Mouse (Mus musculus): Measurements from ENCODE around the gene Ube2g1.
A peak's percentile ranks its signal among the peaks of the same experiment; 100 is the strongest.

Gene Ube2g1

GRCm38 (mm10) chr11:72606694-72607407 lies at the start of gene Ube2g1:
TSS of gene Ube2g1 (plus strand) at chr11:72607283.
- peak; percentile 98 for DNase-seq

DNA sequence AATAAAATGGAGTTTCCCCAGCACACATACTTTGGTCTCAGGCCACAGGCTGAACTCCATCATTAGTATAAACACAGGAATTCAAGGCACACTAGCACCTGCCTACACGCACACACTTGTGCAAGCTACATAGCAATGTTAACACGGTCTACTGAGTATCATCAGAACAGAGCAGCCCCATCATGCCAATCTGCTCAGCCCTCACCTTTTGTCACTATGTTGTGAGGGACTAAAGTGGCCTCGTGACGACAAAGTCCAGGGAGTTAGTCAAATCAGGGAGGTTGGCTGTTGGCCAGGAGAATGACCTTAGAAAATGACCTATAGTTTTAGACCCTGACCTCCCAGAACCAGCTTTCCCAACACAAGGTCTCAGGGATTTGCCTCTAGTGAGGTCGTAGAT lies 48.9 kb upstream of the Ube2g1 start:
- DNase-seq: no peak

GRCm38 (mm10) chr11:72560661-72561060 lies 46.4 kb upstream of the Ube2g1 start:
- DNase-seq: no peak

DNA sequence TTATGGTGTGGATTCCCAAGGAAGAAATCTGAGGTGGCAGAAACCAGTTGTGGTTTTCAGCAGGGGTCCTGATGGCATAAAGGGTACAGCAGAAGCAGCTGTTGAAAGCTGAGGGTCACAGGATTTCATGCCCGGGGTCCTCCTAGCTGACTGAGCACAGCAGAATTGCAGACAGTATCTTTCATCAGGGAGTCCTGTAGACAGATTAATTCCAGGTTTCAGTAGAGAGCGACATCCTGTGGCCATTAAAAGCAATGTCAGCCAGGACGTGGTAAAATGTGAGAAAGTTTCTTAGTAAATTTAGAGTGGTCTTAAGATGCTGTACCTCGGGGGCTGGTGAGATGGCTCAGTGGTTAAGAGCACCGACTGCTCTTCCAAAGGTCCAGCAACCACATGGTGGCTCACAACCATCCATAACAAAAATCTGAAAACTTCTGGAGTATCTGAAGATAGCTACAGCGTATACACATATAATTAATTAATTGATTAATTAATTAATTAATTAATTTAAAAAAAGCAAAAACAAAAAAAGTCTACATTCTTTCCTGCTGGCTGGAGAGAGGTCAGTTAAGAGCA lies 42.8 kb upstream of the Ube2g1 start:
- DNase-seq: no peak

DNA sequence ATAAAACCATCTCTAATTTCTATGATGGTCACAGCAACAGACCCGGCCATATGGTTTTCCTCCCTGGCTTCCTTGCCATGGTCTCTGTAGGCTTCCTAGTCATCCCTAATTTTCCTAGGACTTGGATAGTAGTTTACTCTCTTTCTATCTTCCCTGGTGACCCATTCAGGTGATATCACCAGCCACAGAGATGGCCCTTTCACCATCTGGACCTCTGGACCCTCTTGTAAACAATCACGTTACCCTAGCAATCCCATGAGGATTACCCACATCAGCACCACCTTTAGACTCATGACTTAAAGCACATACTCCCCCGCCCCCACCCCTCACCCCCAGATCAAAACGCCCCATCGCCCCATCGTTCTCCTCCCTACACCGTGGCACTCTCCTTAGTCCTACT lies 40.8 kb upstream of the Ube2g1 start:
- DNase-seq: no peak

DNA sequence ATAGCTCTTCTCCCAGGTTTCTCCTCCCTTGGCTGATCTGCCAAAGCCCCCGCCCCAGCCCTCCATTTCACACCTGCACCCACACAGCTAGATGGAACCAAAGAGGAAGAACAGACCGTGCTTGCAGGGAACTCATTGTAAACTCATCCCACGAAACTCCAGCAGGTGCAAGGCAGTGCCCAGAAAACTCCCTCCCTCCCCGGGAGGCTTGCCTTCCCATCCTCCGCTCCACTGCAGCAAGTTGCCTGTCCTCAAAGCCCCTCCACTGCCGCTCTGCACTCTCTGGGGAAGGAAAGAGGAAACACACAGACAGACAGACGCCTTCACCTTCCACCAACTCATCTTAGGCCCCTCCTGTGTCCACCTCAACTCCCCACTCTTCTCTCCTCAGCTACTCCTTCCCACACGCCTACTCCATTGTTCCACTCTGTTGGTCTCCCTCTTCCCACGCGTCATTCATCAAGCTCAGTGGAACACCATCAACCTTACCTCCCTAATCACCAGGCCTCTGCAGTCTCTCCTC lies 40.2 kb upstream of the Ube2g1 start:
- no peak for DNase-seq

DNA sequence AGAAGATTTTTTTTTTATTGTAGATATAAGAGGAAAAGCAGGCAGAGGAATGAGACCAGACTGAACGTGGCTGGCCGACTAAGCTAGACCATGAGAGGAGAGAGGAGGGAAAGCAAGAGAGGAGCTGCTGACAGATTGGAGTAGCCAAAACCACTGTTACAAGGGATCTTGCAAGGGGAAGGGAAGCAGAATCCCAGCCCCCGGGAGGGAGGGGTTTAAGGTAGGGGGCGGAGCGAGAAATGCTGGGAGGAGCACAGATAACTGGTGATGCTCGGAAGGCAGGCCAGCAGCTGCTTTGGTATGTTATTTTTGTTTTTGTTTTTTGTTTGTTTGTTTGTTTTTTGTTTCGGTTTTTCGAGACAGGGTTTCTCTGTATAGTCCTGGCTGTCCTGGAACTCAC lies 38.0 kb upstream of the Ube2g1 start:
- DNase-seq: no peak

- no peak for DNase-seq
Measured at GRCm38 (mm10) chr11:72569671-72570318, 37.3 kb upstream of the Ube2g1 start.

GRCm38 (mm10) chr11:72570319-72570979 lies 36.6 kb upstream of the Ube2g1 start:
- peak; percentile 87 for DNase-seq

DNA sequence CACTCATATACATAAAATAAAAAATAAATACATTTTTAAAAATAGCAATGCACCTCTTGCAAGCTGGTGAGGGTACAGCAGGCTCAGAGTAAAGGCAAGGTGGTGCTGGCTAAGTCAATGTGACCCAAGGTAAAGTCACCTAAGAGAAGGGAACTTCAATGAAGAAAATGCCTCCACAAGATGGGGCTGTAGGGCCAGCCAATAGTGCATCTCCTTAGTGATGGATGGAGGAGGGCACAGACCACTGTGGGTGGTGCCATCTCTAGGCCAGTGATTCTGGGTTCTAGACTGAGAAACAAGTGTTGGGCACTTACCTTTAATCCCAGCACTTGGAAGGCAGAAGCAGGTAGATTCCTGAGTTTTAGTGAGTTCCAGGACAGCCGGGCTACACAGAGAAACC lies 33.3 kb upstream of the Ube2g1 start:
- no peak for DNase-seq

- no peak for DNase-seq
Measured at GRCm38 (mm10) chr11:72576111-72576465, 31.0 kb upstream of the Ube2g1 start.

GRCm38 (mm10) chr11:72576466-72577351 lies 30.4 kb upstream of the Ube2g1 start:
- DNase-seq: peak; percentile 75

- DNase-seq: no peak
Measured at GRCm38 (mm10) chr11:72578471-72578870, 28.6 kb upstream of the Ube2g1 start.

GRCm38 (mm10) chr11:72581609-72582447 lies 25.3 kb upstream of the Ube2g1 start:
- DNase-seq: peak; percentile 50

GRCm38 (mm10) chr11:72582448-72582705 lies 24.7 kb upstream of the Ube2g1 start:
- DNase-seq: no peak

- no peak for DNase-seq
Measured at GRCm38 (mm10) chr11:72583092-72583491, 24.0 kb upstream of the Ube2g1 start.

DNA sequence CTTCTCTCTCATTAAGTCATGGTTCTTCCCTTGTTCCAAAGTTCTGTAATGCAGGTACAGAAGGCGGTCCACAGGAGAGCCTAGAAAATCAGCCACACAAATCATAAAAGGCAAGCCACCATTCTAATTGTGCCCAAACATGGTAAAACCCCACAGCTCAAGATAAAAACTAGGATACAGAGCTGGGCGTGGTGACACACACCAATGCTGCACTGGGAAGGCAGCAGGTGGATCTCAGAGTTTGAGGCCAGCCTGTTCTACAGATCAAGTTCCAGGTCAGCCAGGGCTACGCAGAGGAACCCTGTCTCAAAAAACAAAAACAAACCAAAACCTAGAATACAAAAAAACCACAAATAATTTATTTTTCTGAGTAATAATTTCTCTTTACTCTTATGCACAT lies 20.5 kb upstream of the Ube2g1 start:
- DNase-seq: no peak

DNA sequence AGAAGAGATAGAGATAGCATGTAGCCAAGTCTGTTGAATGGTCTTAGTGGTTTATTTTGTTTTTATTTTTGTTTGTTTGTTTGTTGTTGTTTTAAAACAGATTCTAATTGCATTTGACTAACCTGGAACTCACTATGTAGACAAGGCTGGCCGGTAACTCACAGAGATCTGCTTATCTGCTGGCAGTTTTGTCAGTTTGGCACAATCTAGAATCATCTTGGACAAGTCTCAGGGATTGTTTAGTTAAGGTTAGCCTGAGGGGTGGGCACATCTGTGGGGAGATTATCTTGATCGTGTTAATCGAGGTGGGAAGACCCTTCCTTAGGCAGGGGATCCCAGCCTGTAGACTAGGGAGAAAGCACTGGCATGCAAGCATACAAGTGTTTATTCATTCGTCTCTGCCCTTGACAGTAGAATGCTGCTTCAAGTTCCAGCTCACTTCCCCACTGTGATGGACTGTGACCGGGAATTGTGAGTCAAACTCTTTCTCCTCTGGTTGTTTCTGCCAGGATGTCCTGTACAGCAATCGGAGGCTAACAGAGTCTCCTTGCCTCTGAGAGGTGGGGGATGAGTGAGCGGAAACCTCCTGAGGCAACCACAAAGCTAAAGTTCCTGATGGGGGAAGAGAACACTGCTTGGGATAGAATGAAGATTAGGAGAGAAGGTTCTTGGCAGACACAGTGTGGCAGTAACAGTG lies 19.4 kb upstream of the Ube2g1 start:
- DNase-seq: no peak

DNA sequence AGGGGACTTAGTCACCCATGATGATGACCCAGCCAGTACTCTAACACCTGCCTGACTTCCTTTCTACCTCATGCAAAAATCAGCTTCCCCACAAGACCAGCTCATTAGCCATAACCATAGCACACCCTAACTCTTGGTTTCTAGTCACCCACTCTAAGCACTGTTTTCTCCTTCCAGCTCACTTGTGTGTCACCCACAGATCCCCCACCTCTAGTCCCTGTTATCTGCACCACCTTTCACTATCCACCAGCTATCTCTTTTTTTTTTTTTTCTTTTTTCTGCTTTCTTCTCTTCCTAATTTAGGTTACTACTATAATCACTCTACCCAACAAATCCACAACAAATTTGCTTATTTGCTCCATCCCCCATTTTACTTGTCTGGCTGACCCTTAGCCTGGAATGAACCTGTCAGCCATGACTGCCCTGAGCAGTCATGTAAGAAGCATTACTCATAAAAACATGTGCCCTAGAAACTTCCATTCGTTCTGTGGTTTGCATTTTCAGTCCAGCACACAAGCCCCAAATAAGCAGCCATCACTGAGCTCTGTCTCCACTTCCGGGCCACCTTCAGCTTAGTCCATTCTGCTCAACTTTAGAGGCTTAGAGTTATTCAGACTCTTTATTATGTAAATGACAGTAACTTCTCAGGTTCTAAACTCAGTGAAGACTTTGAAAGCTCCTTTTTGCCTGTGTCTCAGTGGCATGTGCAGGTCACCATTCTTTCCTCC lies 11.9 kb upstream of the Ube2g1 start:
- no peak for DNase-seq

GRCm38 (mm10) chr11:72597780-72598179 lies 9.3 kb upstream of the Ube2g1 start:
- no peak for DNase-seq
